Mouse (Mus musculus) kidney, embryonic 14.5 days (tissue): Measurements from ENCODE around the gene Fgf22. TPM values are rescaled to one million over a fixed set of nuclear protein-coding genes. Genes with fewer than 3 reads are reported as not detected.

Experiments
- polyA plus RNA-seq: library from polyadenylated mRNA; unstranded; fragments of >200 nt; fragmentation: Nextera tagmentation; extraction: Ambion mirVana; gene quantifications from 2 replicates; pipeline ENCODE4 v1.2.1, GENCODE M21; 2014

The Fgf22 gene
- polyA plus RNA-seq, 1 experiment from 2014 or later = 0.61 TPM

Other genes with a start within 250 kb of the Fgf22 start
- gene Plpp2, start 221.3 kb upstream of the Fgf22 start, polyA plus RNA-seq = 34.9 and 43.3 TPM in 2 replicates
- gene Mier2, start 199.9 kb upstream of the Fgf22 start, polyA plus RNA-seq = 44.2 and 47.4 TPM in 2 replicates
- gene Theg, start 167.7 kb upstream of the Fgf22 start, polyA plus RNA-seq = not detected in 2 replicates
- gene C2cd4c, start 141.1 kb upstream of the Fgf22 start, polyA plus RNA-seq = not detected in 2 replicates
- 6.9 and 8.5 TPM in 2 replicates for gene Shc2, start 117.2 kb upstream of the Fgf22 start, polyA plus RNA-seq
- gene Odf3l2, start 109.3 kb upstream of the Fgf22 start, polyA plus RNA-seq = not detected in 2 replicates
- 2.6 and 3.6 TPM in 2 replicates for gene Madcam1, start 90.5 kb upstream of the Fgf22 start, polyA plus RNA-seq
- 85.7 and 90.9 TPM in 2 replicates for gene Tpgs1, start 85.7 kb upstream of the Fgf22 start, polyA plus RNA-seq
- gene Cdc34, start 72.9 kb upstream of the Fgf22 start, polyA plus RNA-seq = 105 and 108 TPM in 2 replicates
- gene Gzmm, start 66.1 kb upstream of the Fgf22 start, polyA plus RNA-seq = 0.54 and 0.61 TPM in 2 replicates
- 847 and 943 TPM in 2 replicates for gene Bsg, start 50.6 kb upstream of the Fgf22 start, polyA plus RNA-seq
- gene Hcn2, start 38.4 kb upstream of the Fgf22 start, polyA plus RNA-seq = 0.11 and 0.14 TPM in 2 replicates
- 33.2 and 38.9 TPM in 2 replicates for gene Polrmt, start 8.5 kb upstream of the Fgf22 start, polyA plus RNA-seq
- gene Rnf126, start 11.9 kb downstream of the Fgf22 start, polyA plus RNA-seq = 95.9 and 104 TPM in 2 replicates
- gene Fstl3, start 22.2 kb downstream of the Fgf22 start, polyA plus RNA-seq = 4.9 and 8.2 TPM in 2 replicates
- gene Prss57, start 35.9 kb downstream of the Fgf22 start, polyA plus RNA-seq = not detected in 2 replicates
- 101 and 136 TPM in 2 replicates for gene Palm, start 38.5 kb downstream of the Fgf22 start, polyA plus RNA-seq
- gene Misp, start 65.9 kb downstream of the Fgf22 start, polyA plus RNA-seq = 4.1 and 9.0 TPM in 2 replicates
- 279 and 333 TPM in 2 replicates for gene Ptbp1, start 99.4 kb downstream of the Fgf22 start, polyA plus RNA-seq
- 9.6 and 11.1 TPM in 2 replicates for gene Prtn3, start 119.4 kb downstream of the Fgf22 start, polyA plus RNA-seq
- gene Plppr3, start 119.6 kb downstream of the Fgf22 start, polyA plus RNA-seq = 58.8 and 59.7 TPM in 2 replicates
- gene Elane, start 131.2 kb downstream of the Fgf22 start, polyA plus RNA-seq = not detected in 2 replicates
- not detected in 2 replicates for gene Cfd, start 135.8 kb downstream of the Fgf22 start, polyA plus RNA-seq
- 48.0 and 61.2 TPM in 2 replicates for gene Med16, start 153.8 kb downstream of the Fgf22 start, polyA plus RNA-seq
- gene Gm26602, start 155.8 kb downstream of the Fgf22 start, polyA plus RNA-seq = 4.6 and 10.8 TPM in 2 replicates
- 0.47 and 0.61 TPM in 2 replicates for gene Kiss1r, start 161.9 kb downstream of the Fgf22 start, polyA plus RNA-seq
- 102 and 137 TPM in 2 replicates for gene R3hdm4, start 166.1 kb downstream of the Fgf22 start, polyA plus RNA-seq
- gene Arid3a, start 172.0 kb downstream of the Fgf22 start, polyA plus RNA-seq = 12.0 and 12.3 TPM in 2 replicates
- 132 and 147 TPM in 2 replicates for gene Wdr18, start 205.1 kb downstream of the Fgf22 start, polyA plus RNA-seq
- 0.19 and 0.29 TPM in 2 replicates for gene Grin3b, start 215.6 kb downstream of the Fgf22 start, polyA plus RNA-seq
- gene Tmem259, start 229.3 kb downstream of the Fgf22 start, polyA plus RNA-seq = 18.8 and 27.8 TPM in 2 replicates
- 186 and 220 TPM in 2 replicates for gene Cnn2, start 233.5 kb downstream of the Fgf22 start, polyA plus RNA-seq
- 1.8 and 2.7 TPM in 2 replicates for gene Abca7, start 241.4 kb downstream of the Fgf22 start, polyA plus RNA-seq